In genomic region chr15:84754987-84755386, GRCm38 (mm10) we compare ENCODE assay signal across 9 mouse cellular contexts. TPM values are rescaled to one million over a fixed set of nuclear protein-coding genes. Genes with fewer than 3 reads are reported as not detected.
A peak's percentile ranks its signal among the peaks of the same experiment; 100 is the strongest.
DNase-seq lines count a peak whose midpoint lies in the region; ATAC-seq lines count a peak whose summit lies in the region.
"Had no signal": no experiment of that assay in that cellular context is flagged by ENCODE, and none has a peak within 500 bp of the region (broad histone marks: within the 10 kb centered on the region; RNA-seq: fewer than 3 reads in every experiment).

No protein-coding gene starts in this region.

- 0 out of 2 replicates have a peak, but pooled peaks cover 7% of the 10 kb centered on the region for H3K27me3 ChIP-seq in forebrain, embryonic 14.5 days (replicated peaks; ENCODE audit: control insufficient read depth, insufficient read depth, low read length)
- peaks cover 30% of the 10 kb centered on the region for H3K27me3 ChIP-seq in hindbrain, embryonic 10.5 days (ENCODE audit: insufficient read depth, poor library complexity, severe bottlenecking)

- no peak overlapping the region for H3K4me2 ChIP-seq in forebrain, embryonic 14.5 days (ENCODE audit: low read length)
- H3K4me2 ChIP-seq: limb, embryonic 15.5 days had no signal

- H3K9me3 ChIP-seq in forebrain, embryonic 14.5 days (replicated peaks; ENCODE audit: control insufficient read depth, low read length), result no peaks in the 10 kb centered on the region
- H3K9me3 ChIP-seq in hindbrain, embryonic 10.5 days, result no peaks in the 10 kb centered on the region
- H3K9me3 ChIP-seq: limb, embryonic 15.5 days had no signal

- no peak overlapping the region for H3K27ac ChIP-seq in forebrain, embryonic 14.5 days (ENCODE audit: low read depth, low read length)
- H3K27ac ChIP-seq in hindbrain, embryonic 10.5 days, result peak overlapping the region; percentile 53; the same call in 1 of the 2 replicates
- H3K27ac ChIP-seq: limb, embryonic 15.5 days had no signal

- peak; percentile 71 for ATAC-seq in forebrain, embryonic 14.5 days

- H3K36me3 ChIP-seq in forebrain, embryonic 14.5 days (ENCODE audit: control insufficient read depth, insufficient read depth, low read length), result no peaks in the 10 kb centered on the region
- H3K36me3 ChIP-seq in hindbrain, embryonic 10.5 days, result no peaks in the 10 kb centered on the region
- H3K36me3 ChIP-seq: limb, embryonic 15.5 days had no signal

- peak; percentile 92 for DNase-seq in NIH3T3 (ENCODE audit: low read depth)
- DNase-seq in cerebellum, adult 11 months, result peak; percentile 53
- DNase-seq in forebrain, embryonic 14.5 days (ENCODE audit: low spot score), result peak; percentile 78
- DNase-seq in hindbrain, embryonic 10.5 days (ENCODE audit: low spot score), result peak; percentile 84
- peak; percentile 87 to 89 for DNase-seq in layer of hippocampus, postnatal 10 days (ENCODE audit: low spot score in 2 of 2)
- peak; percentile 59 for DNase-seq in lung, postnatal 25 days (ENCODE audit: low spot score)
- DNase-seq in retina, postnatal 1 day, result peak; percentile 81
- DNase-seq in urinary bladder, adult 2 months (ENCODE audit: low spot score), result peak; percentile 42

- peaks cover 4% of the 10 kb centered on the region; the same call in 1 of the 2 replicates for H3K4me1 ChIP-seq in forebrain, embryonic 14.5 days (ENCODE audit: control insufficient read depth, insufficient read depth, low read length)
- H3K4me1 ChIP-seq in hindbrain, embryonic 10.5 days (replicated peaks), result peaks cover 45% of the 10 kb centered on the region

- no peak overlapping the region for H3K4me3 ChIP-seq in forebrain, embryonic 14.5 days (ENCODE audit: low read depth, low read length)
- no peak overlapping the region for H3K4me3 ChIP-seq in hindbrain, embryonic 10.5 days
- H3K4me3 ChIP-seq: limb, embryonic 15.5 days had no signal

- no peak overlapping the region for H3K9ac ChIP-seq in forebrain, embryonic 14.5 days (ENCODE audit: low read length)
- H3K9ac ChIP-seq: limb, embryonic 15.5 days had no signal

- WGBS in forebrain, embryonic 14.5 days, result 8% methylated on average over 3 of the region's 3 CpGs
- WGBS in hindbrain, embryonic 10.5 days, result 14% methylated on average over 3 of the region's 3 CpGs

RNA-seq across cellular contexts. Expression of gene Arhgap8, which starts 35.1 kb away (rescaled TPM):
- polyA plus RNA-seq in forebrain, embryonic 14.5 days (2014; fragmentation: Nextera tagmentation; extraction: Ambion mirVana), result 0.20 and 0.37 TPM in 2 replicates
- 3.5 and 3.8 TPM in 2 replicates for polyA plus RNA-seq in hindbrain, embryonic 10.5 days (2016; fragmentation: Nextera tagmentation; extraction: Ambion mirVana)
- total RNA-seq in layer of hippocampus, postnatal 10 days (2021), result under 1 TPM; 0.27 to 0.89 TPM
- 5.0 and 5.7 TPM in 2 replicates for polyA plus RNA-seq in urinary bladder, adult 2 months (2012; rRNA removed)

Comparison
In these comparisons a context has a peak if more than half of its experiments do, and no peak if none do; other contexts are left out.
1. DNase-seq: peak in every context shown above with its lines; median percentile 92 in NIH3T3; 88 in layer of hippocampus, postnatal 10 days; 84 in hindbrain, embryonic 10.5 days; 81 in retina, postnatal 1 day; 78 in forebrain, embryonic 14.5 days; 59 in lung, postnatal 25 days; 53 in cerebellum, adult 11 months; 42 in urinary bladder, adult 2 months.